In genomic region chr11:34780786-34781185, GRCm38 (mm10) we compare ENCODE assay signal across 19 mouse cellular contexts. TPM values are rescaled to one million over a fixed set of nuclear protein-coding genes. Genes with fewer than 3 reads are reported as not detected.
DNase-seq lines count a peak whose midpoint lies in the region; ATAC-seq and TF ChIP-seq lines count a peak whose summit lies in the region.
"Had no signal": no experiment of that assay in that cellular context is flagged by ENCODE, and none has a peak within 500 bp of the region (broad histone marks: within the 10 kb centered on the region; RNA-seq: fewer than 3 reads in every experiment).

No protein-coding gene starts in this region.

- intact Hi-C loops in heart, postnatal 14 days (cut with DNase I): no loop called here

- WGBS in midbrain, postnatal 0 days: 95% methylated on average over 2 of the region's 2 CpGs
- 85% methylated on average over 2 of the region's 2 CpGs for WGBS in midbrain, embryonic 15.5 days

- no peak for TF ChIP-seq RAD21 in MEL (IDR thresholded peaks at IDR 0.05; ENCODE audit: low read depth, low read length)

- ATAC-seq in midbrain, postnatal 0 days (ENCODE audit: low FRiP score): no peak
- no peak for ATAC-seq in midbrain, embryonic 15.5 days (replicated peaks)
- ATAC-seq: forebrain, embryonic 15.5 days; intestine, embryonic 16.5 days had no signal

- H3K4me1 ChIP-seq in midbrain, postnatal 0 days (ENCODE audit: insufficient read depth, low read length): no peaks in the 10 kb centered on the region
- H3K4me1 ChIP-seq in midbrain, embryonic 15.5 days: no peaks in the 10 kb centered on the region
- peaks cover 14 to 30% of the 10 kb centered on the region in 2 experiments for H3K4me1 ChIP-seq in MEL (ENCODE audit: control insufficient read depth in 1 of 2, insufficient read depth in 2 of 2, low read length in 2 of 2)
- H3K4me1 ChIP-seq: embryonic facial prominence, embryonic 12.5 days; forebrain, embryonic 15.5 days had no signal

- peak; percentile 43 to 60 for DNase-seq in cerebellum, postnatal 10 days
- no peak for DNase-seq in cerebellum, adult 11 months
- peak; percentile 2 for DNase-seq in midbrain, postnatal 0 days (ENCODE audit: low spot score)
- DNase-seq in MEL (ENCODE audit: low read depth, low spot score): no peak
- DNase-seq in ovary, postnatal 36 days (ENCODE audit: low spot score): no peak
- no peak for DNase-seq in heart, postnatal 14 days
- DNase-seq: adrenal gland, postnatal 10 days; B cell, adult 2 months; cerebellum, adult 11-12 months; cerebellum, adult 9-10 months; gastrocnemius, postnatal 10 days; heart, postnatal 10 days had no signal

- no peaks in the 10 kb centered on the region for H3K9me3 ChIP-seq in midbrain, postnatal 0 days (ENCODE audit: low read length)
- no peaks in the 10 kb centered on the region for H3K9me3 ChIP-seq in midbrain, embryonic 15.5 days
- H3K9me3 ChIP-seq in MEL (replicated peaks; ENCODE audit: insufficient read depth, low read length): no peaks in the 10 kb centered on the region
- H3K9me3 ChIP-seq: embryonic facial prominence, embryonic 12.5 days; forebrain, embryonic 15.5 days; hindbrain, embryonic 10.5 days had no signal

- TF ChIP-seq POLR2A in MEL (IDR thresholded peaks at IDR 0.05; ENCODE audit: control insufficient read depth in 1 of 2, insufficient read depth in 1 of 2, low read depth in 1 of 2, low read length in 2 of 2, poor library complexity in 1 of 2): no peak

- peaks cover 71% of the 10 kb centered on the region for H3K79me2 ChIP-seq in MEL (ENCODE audit: control insufficient read depth, insufficient read depth, low read length, poor library complexity)

- no peak overlapping the region for H3K4me2 ChIP-seq in midbrain, postnatal 0 days (ENCODE audit: low read depth, low read length, poor library complexity, severe bottlenecking)
- H3K4me2 ChIP-seq in midbrain, embryonic 15.5 days: no peak overlapping the region
- H3K4me2 ChIP-seq: embryonic facial prominence, embryonic 12.5 days; forebrain, embryonic 15.5 days; hindbrain, embryonic 14.5 days had no signal

- H3K36me3 ChIP-seq in midbrain, postnatal 0 days (ENCODE audit: insufficient read depth, low read length): no peaks in the 10 kb centered on the region
- no peaks in the 10 kb centered on the region for H3K36me3 ChIP-seq in midbrain, embryonic 15.5 days (replicated peaks)
- H3K36me3 ChIP-seq in MEL (ENCODE audit: control insufficient read depth in 1 of 2, insufficient read depth in 2 of 2, low read length in 2 of 2): peaks cover 11 to 38% of the 10 kb centered on the region in 2 experiments
- H3K36me3 ChIP-seq: embryonic facial prominence, embryonic 12.5 days; forebrain, embryonic 15.5 days; G1E; hindbrain, embryonic 10.5 days had no signal

- no peak for TF ChIP-seq EP300 in MEL (IDR thresholded peaks at IDR 0.05; ENCODE audit: low read depth in 1 of 2, low read length in 2 of 2)

- no peaks in the 10 kb centered on the region for H3K27me3 ChIP-seq in midbrain, postnatal 0 days (ENCODE audit: insufficient read depth, low read length)
- H3K27me3 ChIP-seq in midbrain, embryonic 15.5 days (replicated peaks): no peaks in the 10 kb centered on the region
- H3K27me3 ChIP-seq in MEL (ENCODE audit: control insufficient read depth in 1 of 2, insufficient read depth in 2 of 2, low read length in 2 of 2): no peaks in the 10 kb centered on the region
- H3K27me3 ChIP-seq: embryonic facial prominence, embryonic 12.5 days; forebrain, embryonic 15.5 days had no signal

- H3K9ac ChIP-seq in midbrain, postnatal 0 days (replicated peaks; ENCODE audit: low read length, poor library complexity, severe bottlenecking): no peak overlapping the region
- no peak overlapping the region for H3K9ac ChIP-seq in midbrain, embryonic 15.5 days
- H3K9ac ChIP-seq in MEL (ENCODE audit: control insufficient read depth, low read depth, low read length, poor library complexity, severe bottlenecking): no peak overlapping the region
- H3K9ac ChIP-seq: embryonic facial prominence, embryonic 12.5 days; forebrain, embryonic 15.5 days; hindbrain, embryonic 14.5 days had no signal

- no peak overlapping the region for H3K27ac ChIP-seq in midbrain, postnatal 0 days (ENCODE audit: low read depth, low read length)
- no peak overlapping the region for H3K27ac ChIP-seq in midbrain, embryonic 15.5 days
- H3K27ac ChIP-seq in MEL (ENCODE audit: control insufficient read depth, low read depth, low read length): no peak overlapping the region
- H3K27ac ChIP-seq: embryonic facial prominence, embryonic 12.5 days; forebrain, embryonic 15.5 days; hindbrain, embryonic 10.5 days; hindbrain, embryonic 14.5 days had no signal

- H3K4me3 ChIP-seq in midbrain, postnatal 0 days (ENCODE audit: low read depth, low read length): no peak overlapping the region
- no peak overlapping the region for H3K4me3 ChIP-seq in midbrain, embryonic 15.5 days
- no peak overlapping the region for H3K4me3 ChIP-seq in MEL (ENCODE audit: control insufficient read depth in 1 of 2, insufficient read depth in 1 of 2, low read depth in 2 of 2, low read length in 2 of 2)
- H3K4me3 ChIP-seq: embryonic facial prominence, embryonic 12.5 days; forebrain, embryonic 15.5 days; hindbrain, embryonic 10.5 days had no signal

- no peak for TF ChIP-seq CTCF in midbrain, postnatal 0 days (IDR thresholded peaks at IDR 0.05)
- TF ChIP-seq CTCF in MEL (IDR thresholded peaks at IDR 0.05 in 2 of 3, conservative IDR thresholded peaks at IDR 0.05 in 1 of 3; ENCODE audit: control insufficient read depth in 1 of 3, insufficient read depth in 1 of 3, low read depth in 2 of 3, low read length in 3 of 3, poor library complexity in 1 of 3, severe bottlenecking in 1 of 3): no peak

TF ChIP-seq in MEL, 35 proteins besides CTCF, POLR2A, EP300 and RAD21:
- TF ChIP-seq USF1 (IDR thresholded peaks at IDR 0.05; ENCODE audit: low read depth, low read length) (peak; percentile 85), UBTF (IDR thresholded peaks at IDR 0.05; ENCODE audit: borderline replicate concordance, insufficient read depth, low read depth, low read length) (no peak), SIN3A (IDR thresholded peaks at IDR 0.05; ENCODE audit: low read length) (peak; percentile 64; the same call in 1 of the 2 replicates), MYB (IDR thresholded peaks at IDR 0.05; ENCODE audit: low read depth, low read length) (no peak), HCFC1 (IDR thresholded peaks at IDR 0.05; ENCODE audit: low read depth, low read length) (peak; percentile 80)

RNA-seq across cellular contexts. Expression of gene Dock2, which starts 2.9 kb away (rescaled TPM):
- total RNA-seq in midbrain, postnatal 0 days (2014; rRNA removed): 1.6 and 1.7 TPM in 2 replicates
- polyA plus RNA-seq in midbrain, postnatal 0 days (2015; fragmentation: Nextera tagmentation; extraction: Ambion mirVana): 0.48 and 0.57 TPM in 2 replicates
- polyA plus RNA-seq in midbrain, embryonic 15.5 days (2015; fragmentation: Nextera tagmentation; extraction: Ambion mirVana): 0.60 and 0.68 TPM in 2 replicates
- 56.3 and 60.9 TPM in 2 replicates for total RNA-seq in MEL (2012; rRNA removed)
- polyA plus RNA-seq in MEL (2012; ENCODE audit: insufficient read depth in 1 of 2, insufficient read length in 2 of 2, low read depth in 1 of 2, low replicate concordance in 2 of 2, missing spikeins in 1 of 2): 100 to 1,000 TPM in 1 of 2 experiments, 10 to 100 TPM in 1; 77.9 to 101 TPM
- total RNA-seq in heart, postnatal 14 days (2021): 1 to 10 TPM; 3.0 to 5.8 TPM

RNA-seq across cellular contexts. Expression of gene Spdl1, which starts 52.7 kb away (rescaled TPM):
- 0.93 and 1.7 TPM in 2 replicates for total RNA-seq in midbrain, postnatal 0 days (2014; rRNA removed)
- 0.77 and 1.1 TPM in 2 replicates for polyA plus RNA-seq in midbrain, postnatal 0 days (2015; fragmentation: Nextera tagmentation; extraction: Ambion mirVana)
- polyA plus RNA-seq in midbrain, embryonic 15.5 days (2015; fragmentation: Nextera tagmentation; extraction: Ambion mirVana): 3.4 and 3.5 TPM in 2 replicates
- total RNA-seq in MEL (2012; rRNA removed): 35.5 and 36.3 TPM in 2 replicates
- polyA plus RNA-seq in MEL (2012; ENCODE audit: insufficient read depth in 1 of 2, insufficient read length in 2 of 2, low read depth in 1 of 2, low replicate concordance in 2 of 2, missing spikeins in 1 of 2): 10 to 100 TPM in 1 of 2 experiments, not detected in 1; 24.2 TPM
- 1 to 10 TPM; 1.1 to 1.7 TPM for total RNA-seq in heart, postnatal 14 days (2021)

Comparison
In these comparisons a context has a peak if more than half of its experiments do, and no peak if none do; other contexts are left out.
1. DNase-seq: peak in cerebellum, postnatal 10 days (2 of 2) and midbrain, postnatal 0 days (single experiment); none in cerebellum, adult 11 months (single experiment), MEL (single experiment), ovary, postnatal 36 days (single experiment) and heart, postnatal 14 days (0 of 2).
2. RNA of gene Spdl1, which starts 52.7 kb away (total RNA-seq): 35.5 to 36.3 TPM in MEL; 1.1 to 1.7 TPM in heart, postnatal 14 days and 0.93 to 1.7 TPM in midbrain, postnatal 0 days; every median in the first group is over 10 times any median in the second.